Mouse (Mus musculus) ES-E14 (cell line): Measurements from ENCODE around the gene Tmem190. TPM values are rescaled to one million over a fixed set of nuclear protein-coding genes. Genes with fewer than 3 reads are reported as not detected.
A peak's percentile ranks its signal among the peaks of the same experiment; 100 is the strongest.

Source experiments
- DNase-seq: peaks from one replicate; pipeline ENCODE4 v3.0.0-alpha.2; 2013; ENCODE audit warnings: low read depth, low spot score
- H3K27ac ChIP-seq: 2 replicates; pipeline ENCODE4 v1.5.1; 2012; ENCODE audit warnings: low read depth, mild to moderate bottlenecking, low read length, moderate library complexity, mixed read lengths; ENCODE audit not compliant: poor library complexity, insufficient read depth, severe bottlenecking
- H3K36me3 ChIP-seq: 2 replicates; pipeline ENCODE4 v1.6.1; 2012; ENCODE audit warnings: mild to moderate bottlenecking, low read length, moderate library complexity, mixed read lengths; ENCODE audit not compliant: control insufficient read depth, poor library complexity, insufficient read depth, severe bottlenecking
- H3K4me1 ChIP-seq, 2 experiments: fragments of 150-350 bp in 1 of 2; sonication (generic) in 1 of 2; 2 replicates each; pipeline ENCODE4 v1.6.1; 2012; ENCODE audit warnings: low read length in 2 of 2, mild to moderate bottlenecking in 1 of 2, mixed read lengths in 1 of 2; ENCODE audit not compliant: control insufficient read depth in 2 of 2, insufficient read depth in 2 of 2, poor library complexity in 1 of 2
- H3K4me3 ChIP-seq, 2 experiments: fragments of 150-350 bp in 1 of 2; sonication (generic) in 1 of 2; 2 replicates each; pipeline ENCODE4 v1.5.1; 2012; ENCODE audit warnings: low read length in 2 of 2, low read depth in 1 of 2, mild to moderate bottlenecking in 1 of 2, mixed read lengths in 1 of 2; ENCODE audit not compliant: insufficient read depth in 1 of 2, poor library complexity in 1 of 2, severe bottlenecking in 1 of 2
- H3K9ac ChIP-seq: 2 replicates; pipeline ENCODE4 v1.6.1; 2012; ENCODE audit warnings: low read depth, mild to moderate bottlenecking, low read length, mixed read lengths; ENCODE audit not compliant: poor library complexity, insufficient read depth, severe bottlenecking
- H3K9me3 ChIP-seq: fragments of 150-350 bp; sonication (generic); 2 replicates; pipeline ENCODE4 v1.6.1; 2012; ENCODE audit warnings: low read depth, mild to moderate bottlenecking, low read length; ENCODE audit not compliant: control insufficient read depth, insufficient read depth
- CHD2 ChIP-seq: IDR thresholded peaks from 2 replicates; pipeline ENCODE4 v1.6.1; 2014; ENCODE audit warnings: mild to moderate bottlenecking, low read depth, low read length, inconsistent platforms
- HCFC1 ChIP-seq: IDR thresholded peaks from 2 replicates; pipeline ENCODE4 v1.6.1; 2012; ENCODE audit warnings: low read length, inconsistent platforms, borderline replicate concordance; ENCODE audit not compliant: insufficient read depth
- MAFK ChIP-seq: IDR thresholded peaks from 2 replicates; pipeline ENCODE4 v1.6.1; 2014; ENCODE audit warnings: mild to moderate bottlenecking, low read depth, low read length, inconsistent platforms; ENCODE audit not compliant: insufficient read depth
- ZC3H11A ChIP-seq: IDR thresholded peaks from 2 replicates; pipeline ENCODE4 v1.6.1; 2012; ENCODE audit warnings: low read depth, mild to moderate bottlenecking, inconsistent platforms, low read length, borderline replicate concordance
- ZNF384 ChIP-seq: IDR thresholded peaks from 2 replicates; pipeline ENCODE4 v1.6.1; 2012; ENCODE audit warnings: low read depth, low read length, inconsistent platforms
- in situ Hi-C, 2 experiments: fragments of 600-800 bp; cut with MboI; formaldehyde crosslinking; loops; one replicate each; pipeline ENCODE4 v1.15.1; 2025; ENCODE audit warnings: low sequenced_read_pairs in 2 of 2, inconsistent platforms in 1 of 2; ENCODE audit not compliant: unreplicated experiment in 2 of 2
- total RNA-seq: library from RNA; depleted of rRNA; stranded (reverse); fragments of 300-350 nt; gene quantifications from 2 replicates; pipeline ENCODE4 v1.2.3, GENCODE M21; 2012

Tmem190 gene
- total RNA-seq, 1 experiment, result not detected

DNA sequence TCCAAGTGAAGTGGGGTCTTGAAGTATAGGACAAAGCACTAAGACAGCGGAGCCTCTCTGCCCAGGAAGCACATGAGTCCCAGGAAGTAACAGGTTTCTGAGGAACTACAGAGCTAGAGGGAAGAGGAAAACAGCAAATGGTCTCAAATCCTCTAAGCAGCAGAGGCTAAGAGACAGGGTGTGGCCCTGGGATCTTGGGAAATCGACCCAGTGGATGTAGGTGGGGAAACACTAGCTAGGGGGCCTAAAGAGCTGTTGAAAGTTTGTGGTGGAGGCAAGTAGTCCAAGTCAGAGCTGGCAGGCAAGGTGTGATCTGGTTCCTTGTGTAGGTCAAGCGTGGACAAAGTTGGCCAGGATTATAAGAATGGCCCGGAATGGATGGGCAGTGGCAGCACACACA is 34.4 kb upstream of the Tmem190 start:
- in situ Hi-C loops, result no loop called here
- TF ChIP-seq ZC3H11A (no peak), MAFK (no peak), ZNF384 (no peak), CHD2 (no peak), HCFC1 (no peak)
- H3K27ac ChIP-seq, result no peak overlapping the region

GRCm38 (mm10) chr7:4749169-4749568 is 33.6 kb upstream of the Tmem190 start:
- H3K36me3 ChIP-seq, result peaks cover 33% of the 10 kb centered on the region
- TF ChIP-seq ZNF384 (no peak), CHD2 (no peak)
- in situ Hi-C loops, result no loop called here
- H3K9ac ChIP-seq, result no peak overlapping the region
- H3K4me3 ChIP-seq, result no peak overlapping the region
- no peak for DNase-seq
- H3K27ac ChIP-seq, result no peak overlapping the region
- no peaks in the 10 kb centered on the region for H3K9me3 ChIP-seq
- peaks cover 2 to 22% of the 10 kb centered on the region in 2 experiments; a peak in 2 of 4 replicates for H3K4me1 ChIP-seq

More for the DNA sequence above, 34.4 kb upstream of the Tmem190 start:
- Histone ChIP-seq H3K36me3 (peaks cover 37% of the 10 kb centered on the region), H3K9me3 (no peaks in the 10 kb centered on the region), H3K4me1 (peaks cover 2 to 21% of the 10 kb centered on the region in 2 experiments; a peak in 2 of 4 replicates), H3K4me3 (no peak overlapping the region), H3K9ac (no peak overlapping the region)
- no peak for DNase-seq

- TF ChIP-seq HCFC1 (no peak), ZNF384 (no peak), MAFK (no peak), CHD2 (no peak), ZC3H11A (no peak)
- no peaks in the 10 kb centered on the region for H3K9me3 ChIP-seq
- H3K4me3 ChIP-seq, result peak overlapping the region; percentile 92 to 95
- peak overlapping the region; percentile 92 for H3K9ac ChIP-seq
- peaks cover 2 to 9% of the 10 kb centered on the region in 2 experiments; a peak in 2 of 4 replicates for H3K4me1 ChIP-seq
- peak overlapping the region; percentile 89 for H3K27ac ChIP-seq
- in situ Hi-C loops, result no loop called here
- peaks cover 12% of the 10 kb centered on the region for H3K36me3 ChIP-seq
- DNase-seq, result peak; percentile 95
These were observed 30.5 kb upstream of the Tmem190 start for GRCm38 (mm10) chr7:4751971-4752820.

DNA sequence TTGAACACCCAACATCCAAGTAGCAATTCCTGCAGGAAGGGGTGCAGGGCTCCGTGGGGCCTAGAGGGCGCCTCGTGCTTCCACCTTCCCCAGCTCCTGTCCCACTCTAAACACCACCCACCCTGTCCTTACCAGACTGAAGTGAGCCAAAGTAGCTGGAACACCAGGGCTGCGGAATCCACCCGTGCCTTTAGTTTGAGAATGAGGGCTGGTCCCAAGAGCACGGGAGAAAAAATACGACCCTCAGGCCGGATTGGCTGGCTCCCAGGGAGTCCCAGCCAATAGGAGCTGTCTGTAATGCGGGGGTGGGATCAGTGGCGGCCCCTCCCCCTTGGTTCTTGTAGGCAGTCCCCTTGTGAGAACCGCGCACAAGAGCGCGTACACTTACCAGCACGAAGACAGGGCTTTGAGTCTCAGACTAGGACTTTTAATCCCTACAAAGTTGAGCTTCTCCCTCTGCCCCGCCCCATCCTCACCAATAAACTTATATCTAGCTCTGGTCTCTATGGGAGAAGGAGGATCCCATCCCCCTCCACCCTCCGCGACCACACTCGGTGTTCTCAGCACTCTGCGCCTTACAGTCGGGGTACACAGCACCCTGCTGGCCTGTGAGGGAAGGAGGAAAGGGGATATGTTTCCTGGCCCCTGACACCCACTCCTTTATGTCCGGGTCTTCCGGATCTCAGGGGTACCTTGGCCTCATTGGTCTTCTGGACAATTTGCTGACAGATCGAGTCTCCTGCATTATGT is 29.7 kb upstream of the Tmem190 start, which contains the start of gene Cox6b2:
Gene Cox6b2 (minus strand): TSS at position 274 of the 750 bp plus-strand sequence.
- TF ChIP-seq ZNF384 (no peak), MAFK (no peak), HCFC1 (no peak; the same call in 1 of the 2 replicates), ZC3H11A (no peak), CHD2 (peak; percentile 61; the same call in 1 of the 2 replicates)
- Histone ChIP-seq H3K4me3 (peak within 1 kb of the TSS; percentile 92 to 95), H3K9ac (peak within 1 kb of the TSS; percentile 92), H3K9me3 (no peaks in the 10 kb centered on the region), H3K27ac (peak within 1 kb of the TSS; percentile 89), H3K36me3 (peaks cover 12% of the 10 kb centered on the region), H3K4me1 (peaks cover 2 to 9% of the 10 kb centered on the region in 2 experiments; a peak in 2 of 4 replicates)
- DNase-seq, result peak; percentile 98
- in situ Hi-C loops, result no loop called here
